Mouse (Mus musculus): ENCODE data around the gene Pcyt1a. TPM values are rescaled to one million over a fixed set of nuclear protein-coding genes. Genes with fewer than 3 reads are reported as not detected.
A peak's percentile ranks its signal among the peaks of the same experiment; 100 is the strongest.

Gene Pcyt1a
- polyA plus RNA-seq, 1 experiment from 2014 or later = 38.3 TPM

- Histone ChIP-seq H3K4me1 (ENCODE audit: insufficient read depth, low read length) (no peaks in the 10 kb centered on the region), H3K4me3 (ENCODE audit: low read length) (no peak overlapping the region), H3K27me3 (ENCODE audit: insufficient read depth, low read length) (peaks cover 4% of the 10 kb centered on the region), H3K9me3 (ENCODE audit: low read length) (no peaks in the 10 kb centered on the region), H3K4me2 (replicated peaks; ENCODE audit: low read depth, low read length) (no peak overlapping the region), H3K9ac (replicated peaks; ENCODE audit: low read length) (no peak overlapping the region), H3K36me3 (ENCODE audit: insufficient read depth, low read length) (no peaks in the 10 kb centered on the region), H3K27ac (ENCODE audit: low read length) (no peak overlapping the region)
- ATAC-seq (ENCODE audit: low FRiP score, low TSS enrichment) = peak; percentile 43; the same call in 1 of the 2 replicates
- WGBS = 45% methylated on average over 6 of the region's 6 CpGs
Measured at GRCm38 (mm10) chr16:32503633-32504032, 72.9 kb downstream of the Pcyt1a start.

GRCm38 (mm10) chr16:32506298-32506697, 75.6 kb downstream of the Pcyt1a start:
- Histone ChIP-seq H3K9me3 (ENCODE audit: low read length) (no peaks in the 10 kb centered on the region), H3K27me3 (ENCODE audit: insufficient read depth, low read length) (no peaks in the 10 kb centered on the region), H3K9ac (replicated peaks; ENCODE audit: low read length) (no peak overlapping the region), H3K4me2 (replicated peaks; ENCODE audit: low read depth, low read length) (no peak overlapping the region), H3K4me3 (ENCODE audit: low read length) (no peak overlapping the region), H3K4me1 (ENCODE audit: insufficient read depth, low read length) (no peaks in the 10 kb centered on the region), H3K27ac (ENCODE audit: low read length) (no peak overlapping the region), H3K36me3 (ENCODE audit: insufficient read depth, low read length) (no peaks in the 10 kb centered on the region)
- ATAC-seq (ENCODE audit: low FRiP score, low TSS enrichment) = no peak
- 78% methylated on average over 8 of the region's 8 CpGs for WGBS

GRCm38 (mm10) chr16:32506868-32507267, 76.1 kb downstream of the Pcyt1a start:
- no peak overlapping the region for H3K4me2 ChIP-seq (replicated peaks; ENCODE audit: low read depth, low read length)
- no peak overlapping the region for H3K9ac ChIP-seq (replicated peaks; ENCODE audit: low read length)
- no peak overlapping the region for H3K4me3 ChIP-seq (ENCODE audit: low read length)
- no peak for ATAC-seq (ENCODE audit: low FRiP score, low TSS enrichment)
- no peaks in the 10 kb centered on the region for H3K4me1 ChIP-seq (ENCODE audit: insufficient read depth, low read length)
- H3K9me3 ChIP-seq (ENCODE audit: low read length) = no peaks in the 10 kb centered on the region
- H3K36me3 ChIP-seq (ENCODE audit: insufficient read depth, low read length) = no peaks in the 10 kb centered on the region
- WGBS = 79% methylated on average over 7 of the region's 7 CpGs
- no peak overlapping the region for H3K27ac ChIP-seq (ENCODE audit: low read length)
- H3K27me3 ChIP-seq (ENCODE audit: insufficient read depth, low read length) = no peaks in the 10 kb centered on the region

- Histone ChIP-seq H3K4me1 (ENCODE audit: insufficient read depth, low read length) (no peaks in the 10 kb centered on the region), H3K27ac (ENCODE audit: low read length) (no peak overlapping the region), H3K9me3 (ENCODE audit: low read length) (no peaks in the 10 kb centered on the region), H3K27me3 (ENCODE audit: insufficient read depth, low read length) (no peaks in the 10 kb centered on the region), H3K4me2 (replicated peaks; ENCODE audit: low read depth, low read length) (no peak overlapping the region), H3K36me3 (ENCODE audit: insufficient read depth, low read length) (no peaks in the 10 kb centered on the region), H3K4me3 (ENCODE audit: low read length) (no peak overlapping the region), H3K9ac (replicated peaks; ENCODE audit: low read length) (no peak overlapping the region)
- no peak for ATAC-seq (ENCODE audit: low FRiP score, low TSS enrichment)
- WGBS = 21% methylated on average over 9 of the region's 9 CpGs
Measured at GRCm38 (mm10) chr16:32507407-32507806, 76.7 kb downstream of the Pcyt1a start.

- no peaks in the 10 kb centered on the region for H3K36me3 ChIP-seq (ENCODE audit: insufficient read depth, low read length)
- no peaks in the 10 kb centered on the region for H3K4me1 ChIP-seq (ENCODE audit: insufficient read depth, low read length)
- no peak overlapping the region for H3K4me2 ChIP-seq (replicated peaks; ENCODE audit: low read depth, low read length)
- 91% methylated on average over 5 of the region's 5 CpGs for WGBS
- H3K9me3 ChIP-seq (ENCODE audit: low read length) = no peaks in the 10 kb centered on the region
- H3K4me3 ChIP-seq (ENCODE audit: low read length) = no peak overlapping the region
- H3K9ac ChIP-seq (replicated peaks; ENCODE audit: low read length) = no peak overlapping the region
- H3K27ac ChIP-seq (ENCODE audit: low read length) = no peak overlapping the region
- no peak for ATAC-seq (ENCODE audit: low FRiP score, low TSS enrichment)
- no peaks in the 10 kb centered on the region for H3K27me3 ChIP-seq (ENCODE audit: insufficient read depth, low read length)
Measured at GRCm38 (mm10) chr16:32508035-32508434, 77.3 kb downstream of the Pcyt1a start.

- no peak overlapping the region for H3K27ac ChIP-seq (ENCODE audit: low read length)
Measured at GRCm38 (mm10) chr16:32508506-32509065, 77.9 kb downstream of the Pcyt1a start.

GRCm38 (mm10) chr16:32509066-32509942, 78.6 kb downstream of the Pcyt1a start:
- WGBS = 75% methylated on average over 9 of the region's 9 CpGs
- H3K9me3 ChIP-seq (ENCODE audit: low read length) = no peaks in the 10 kb centered on the region
- no peaks in the 10 kb centered on the region for H3K27me3 ChIP-seq (ENCODE audit: insufficient read depth, low read length)
- H3K4me1 ChIP-seq (ENCODE audit: insufficient read depth, low read length) = no peaks in the 10 kb centered on the region
- ATAC-seq (ENCODE audit: low FRiP score, low TSS enrichment) = peak; percentile 70; the same call in 1 of the 2 replicates
- no peak overlapping the region for H3K9ac ChIP-seq (replicated peaks; ENCODE audit: low read length)
- no peaks in the 10 kb centered on the region for H3K36me3 ChIP-seq (ENCODE audit: insufficient read depth, low read length)
- no peak overlapping the region for H3K27ac ChIP-seq (ENCODE audit: low read length)
- no peak overlapping the region for H3K4me3 ChIP-seq (ENCODE audit: low read length)
- H3K4me2 ChIP-seq (replicated peaks; ENCODE audit: low read depth, low read length) = no peak overlapping the region

More at GRCm38 (mm10) chr16:32508506-32509065, 77.9 kb downstream of the Pcyt1a start:
- Histone ChIP-seq H3K9ac (replicated peaks; ENCODE audit: low read length) (no peak overlapping the region), H3K27me3 (ENCODE audit: insufficient read depth, low read length) (no peaks in the 10 kb centered on the region), H3K4me2 (replicated peaks; ENCODE audit: low read depth, low read length) (no peak overlapping the region), H3K36me3 (ENCODE audit: insufficient read depth, low read length) (no peaks in the 10 kb centered on the region), H3K4me3 (ENCODE audit: low read length) (no peak overlapping the region), H3K9me3 (ENCODE audit: low read length) (no peaks in the 10 kb centered on the region), H3K4me1 (ENCODE audit: insufficient read depth, low read length) (no peaks in the 10 kb centered on the region)
- no peak for ATAC-seq (ENCODE audit: low FRiP score, low TSS enrichment)
- WGBS = 46% methylated on average over 3 of the region's 3 CpGs

- no peaks in the 10 kb centered on the region for H3K36me3 ChIP-seq (ENCODE audit: insufficient read depth, low read length)
- ATAC-seq (ENCODE audit: low FRiP score, low TSS enrichment) = no peak
- no peaks in the 10 kb centered on the region for H3K27me3 ChIP-seq (ENCODE audit: insufficient read depth, low read length)
- 58% methylated on average over 18 of the region's 18 CpGs for WGBS
- no peak overlapping the region for H3K4me3 ChIP-seq (ENCODE audit: low read length)
- H3K9ac ChIP-seq (replicated peaks; ENCODE audit: low read length) = no peak overlapping the region
- H3K9me3 ChIP-seq (ENCODE audit: low read length) = no peaks in the 10 kb centered on the region
- H3K4me2 ChIP-seq (replicated peaks; ENCODE audit: low read depth, low read length) = no peak overlapping the region
- H3K27ac ChIP-seq (ENCODE audit: low read length) = no peak overlapping the region
- peaks cover 2% of the 10 kb centered on the region; the same call in 1 of the 2 replicates for H3K4me1 ChIP-seq (ENCODE audit: insufficient read depth, low read length)
Measured at GRCm38 (mm10) chr16:32510399-32511337, 79.9 kb downstream of the Pcyt1a start.

- no peak overlapping the region for H3K9ac ChIP-seq (replicated peaks; ENCODE audit: low read length)
- no peak overlapping the region for H3K27ac ChIP-seq (ENCODE audit: low read length)
- WGBS = 76% methylated on average over 3 of the region's 3 CpGs
Measured at GRCm38 (mm10) chr16:32511338-32511734, 80.6 kb downstream of the Pcyt1a start.

More at GRCm38 (mm10) chr16:32511338-32511734, 80.6 kb downstream of the Pcyt1a start:
- H3K36me3 ChIP-seq (ENCODE audit: insufficient read depth, low read length) = no peaks in the 10 kb centered on the region
- H3K27me3 ChIP-seq (ENCODE audit: insufficient read depth, low read length) = no peaks in the 10 kb centered on the region
- no peak overlapping the region for H3K4me2 ChIP-seq (replicated peaks; ENCODE audit: low read depth, low read length)
- H3K4me1 ChIP-seq (ENCODE audit: insufficient read depth, low read length) = peaks cover 9% of the 10 kb centered on the region
- ATAC-seq (ENCODE audit: low FRiP score, low TSS enrichment) = no peak
- H3K4me3 ChIP-seq (ENCODE audit: low read length) = no peak overlapping the region
- no peaks in the 10 kb centered on the region for H3K9me3 ChIP-seq (ENCODE audit: low read length)
